Mouse (Mus musculus) embryo, embryonic 10.5 days (tissue): ENCODE data around the gene Ces4a.
"Not testable (repeated sequence)": the region's sequence is repeated elsewhere in the genome, so short reads cannot be mapped to it uniquely, and the experiment has no call there.

Experiments used
- DNase-seq: peaks from one replicate; pipeline ENCODE4 v3.0.0-alpha.2; 2015; ENCODE audit warnings: low spot score

The Ces4a gene

DNA sequence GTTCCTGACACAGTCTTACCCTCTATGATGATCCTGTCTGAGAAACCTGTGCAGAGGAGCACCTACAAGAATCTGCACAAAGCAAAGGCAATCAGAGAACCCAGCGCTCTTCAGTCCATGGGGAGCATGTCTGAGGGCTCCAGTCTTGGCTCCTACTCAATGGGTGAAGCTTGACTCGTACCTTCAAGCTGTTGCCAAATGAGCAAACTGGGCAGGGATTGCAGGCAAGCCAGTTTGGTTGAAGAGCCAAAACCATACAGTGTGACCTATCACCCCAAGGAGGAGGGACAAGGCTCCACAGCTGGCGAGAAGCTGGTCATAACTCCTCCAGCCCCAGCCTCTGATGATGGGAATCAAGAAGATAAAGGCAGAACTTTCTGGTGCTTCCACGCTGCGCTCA lies at the start of gene Ces4a:
TSS of gene Ces4a (plus strand) at position 292 of the 400 bp plus-strand sequence.
- no peak for DNase-seq

DNA sequence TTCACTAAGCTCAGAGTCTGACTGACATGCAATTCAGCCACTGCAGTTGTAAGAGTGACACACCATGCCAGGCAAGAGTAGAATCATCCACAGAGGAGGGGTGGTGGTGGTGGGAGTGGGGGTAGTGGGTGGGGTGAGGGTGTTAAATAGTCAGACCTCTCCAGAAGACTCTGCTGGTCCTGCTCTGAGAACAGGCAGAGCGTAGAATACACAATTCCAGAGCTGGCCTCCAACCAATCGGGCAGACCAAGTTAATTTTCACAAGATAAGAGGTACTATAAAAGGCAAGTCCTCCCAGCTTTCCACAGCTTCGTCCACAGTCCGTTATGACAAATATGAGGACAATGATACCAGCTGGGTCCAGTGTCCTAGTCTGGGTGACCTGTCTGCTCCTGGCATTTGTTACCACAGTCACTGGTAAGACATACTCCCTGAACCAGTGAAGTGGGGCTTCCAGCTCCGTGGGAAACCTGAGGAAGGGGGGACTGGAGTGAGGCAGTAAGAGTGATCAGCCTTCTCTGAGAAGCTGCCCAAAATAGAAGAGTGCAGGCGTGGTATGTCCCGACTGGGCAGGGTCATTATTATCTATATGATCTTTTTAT lies 48.0 kb upstream of the Ces4a start, which contains the start of gene Ces3b:
TSS of gene Ces3b (plus strand) at position 305 of the 602 bp plus-strand sequence.
- DNase-seq: no peak

DNA sequence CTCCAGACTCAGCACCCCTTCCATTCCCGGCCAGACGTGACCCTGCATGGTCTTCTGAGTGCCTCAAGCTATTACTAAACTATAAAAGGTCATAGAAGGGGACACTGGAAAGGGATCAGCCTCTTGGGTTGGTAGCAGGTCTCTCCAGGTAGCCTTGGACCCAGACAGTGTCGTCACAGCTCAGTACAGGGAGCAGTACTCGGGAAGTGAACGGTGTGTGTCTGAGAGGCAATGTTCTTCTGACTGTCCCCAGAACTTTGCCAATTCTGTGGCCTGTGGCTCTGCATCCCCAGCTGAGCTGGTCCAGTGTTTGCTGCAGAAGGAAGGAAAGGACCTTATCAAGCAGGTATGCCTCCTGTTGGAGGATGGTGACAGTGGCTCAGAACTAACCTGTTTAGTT lies 43.4 kb upstream of the Ces4a start:
- DNase-seq: not testable (repeated sequence)

DNA sequence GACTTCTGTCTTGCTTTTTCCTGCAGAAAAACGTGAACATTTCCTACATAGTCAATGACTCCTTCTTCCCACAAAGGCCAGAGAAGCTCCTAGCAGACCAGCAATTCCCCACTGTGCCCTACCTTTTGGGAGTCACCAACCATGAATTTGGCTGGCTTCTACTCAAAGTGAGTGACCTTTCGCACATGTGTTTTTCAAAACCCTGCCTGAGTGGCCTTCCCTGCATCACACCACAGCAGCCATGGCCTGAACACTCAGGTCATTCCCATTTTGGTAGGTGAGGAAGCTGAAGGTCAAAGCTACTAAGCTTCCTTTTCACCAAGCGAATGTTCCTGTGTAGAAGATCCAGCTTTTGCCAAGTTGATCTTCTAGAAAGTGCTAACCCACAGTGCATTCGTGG lies 43.0 kb upstream of the Ces4a start:
- no peak for DNase-seq

DNA sequence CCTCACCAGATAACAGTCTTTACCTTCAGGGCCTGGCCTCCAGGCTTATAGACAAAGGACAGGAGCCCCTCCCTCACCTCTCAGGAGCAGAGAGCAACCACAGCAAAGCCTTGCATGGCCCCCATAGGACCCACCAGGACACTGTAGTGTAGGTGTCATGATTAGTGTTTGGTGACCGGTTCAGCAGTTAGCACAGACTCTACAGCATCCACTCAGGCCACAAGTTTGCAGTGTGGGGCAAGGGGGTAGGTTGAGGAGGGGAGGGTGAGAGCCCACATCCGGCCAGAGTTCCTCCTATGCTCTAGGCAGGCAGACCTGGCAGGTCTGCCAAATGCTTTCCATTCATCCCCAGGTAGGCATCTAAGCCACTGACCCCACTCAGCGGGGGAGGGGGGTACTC lies 37.6 kb upstream of the Ces4a start:
- DNase-seq: no peak

DNA sequence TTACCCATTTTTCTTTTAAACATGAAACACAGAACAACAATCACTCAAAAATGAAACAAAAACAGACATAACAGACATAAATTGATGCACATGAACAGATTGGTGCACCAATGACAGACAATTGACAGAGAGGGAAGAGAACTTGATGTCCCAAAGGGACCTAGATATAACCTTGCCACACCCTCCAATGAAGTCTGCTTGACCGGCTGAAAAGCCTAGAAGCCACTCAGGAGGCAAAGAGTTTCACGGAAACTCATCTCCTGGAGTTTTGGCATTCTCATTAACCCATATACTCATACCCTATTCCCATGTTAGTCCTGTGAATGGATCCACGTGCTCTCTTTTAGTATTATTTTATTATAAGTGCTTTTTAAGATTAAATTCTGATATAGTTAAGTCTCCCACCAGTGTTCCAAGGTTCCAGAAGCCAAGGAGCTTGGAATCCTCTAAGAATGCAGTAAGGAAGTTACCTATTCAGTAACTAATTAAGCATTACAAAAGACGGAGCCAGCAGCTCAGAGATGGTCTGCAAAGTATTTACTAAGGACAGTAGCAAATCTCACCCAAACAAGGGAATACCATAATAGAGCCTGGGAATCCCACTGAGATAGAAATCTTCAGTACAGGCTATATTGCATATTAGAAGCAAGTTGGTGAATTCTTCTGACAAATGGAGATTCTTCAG lies 29.4 kb upstream of the Ces4a start:
- DNase-seq: not testable (repeated sequence)

DNA sequence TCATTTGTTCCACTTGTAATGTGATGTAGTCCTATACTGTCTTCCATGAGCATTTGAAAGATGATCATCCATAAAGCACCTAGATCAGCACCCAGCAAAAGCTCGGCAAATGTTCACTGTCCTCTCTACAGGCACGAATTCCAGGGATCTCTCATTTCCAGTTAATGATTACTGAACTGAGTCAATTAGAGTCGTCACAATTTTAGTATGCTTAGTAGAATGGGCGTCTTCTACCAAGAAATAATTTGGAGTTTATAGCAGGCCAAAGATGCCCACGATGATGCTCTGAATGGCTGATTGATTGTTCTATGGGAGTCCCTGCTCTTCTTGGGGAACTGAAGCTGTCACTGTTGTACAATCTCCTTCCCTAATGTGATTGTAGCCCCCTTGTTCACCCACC lies 27.9 kb upstream of the Ces4a start:
- not testable (repeated sequence) for DNase-seq

DNA sequence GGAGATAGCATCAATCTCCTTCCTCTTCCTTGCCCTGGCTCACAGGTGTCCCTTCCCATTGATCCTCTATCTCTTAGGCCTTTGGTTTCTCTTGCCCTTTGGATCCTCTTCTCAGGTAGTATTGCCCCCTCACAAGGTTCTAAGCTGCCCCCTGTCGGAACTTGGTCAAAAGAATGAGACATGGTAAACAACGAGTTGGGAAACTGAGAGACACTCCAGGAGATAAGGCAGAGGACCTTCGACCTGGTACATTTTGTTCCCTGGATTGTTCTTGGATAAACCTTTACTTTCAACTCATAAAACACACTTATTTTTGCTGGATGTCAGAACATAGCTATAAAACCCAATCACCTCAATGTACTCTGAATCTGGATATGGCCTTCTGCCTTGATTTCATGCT lies 27.4 kb upstream of the Ces4a start:
- DNase-seq: no peak

DNA sequence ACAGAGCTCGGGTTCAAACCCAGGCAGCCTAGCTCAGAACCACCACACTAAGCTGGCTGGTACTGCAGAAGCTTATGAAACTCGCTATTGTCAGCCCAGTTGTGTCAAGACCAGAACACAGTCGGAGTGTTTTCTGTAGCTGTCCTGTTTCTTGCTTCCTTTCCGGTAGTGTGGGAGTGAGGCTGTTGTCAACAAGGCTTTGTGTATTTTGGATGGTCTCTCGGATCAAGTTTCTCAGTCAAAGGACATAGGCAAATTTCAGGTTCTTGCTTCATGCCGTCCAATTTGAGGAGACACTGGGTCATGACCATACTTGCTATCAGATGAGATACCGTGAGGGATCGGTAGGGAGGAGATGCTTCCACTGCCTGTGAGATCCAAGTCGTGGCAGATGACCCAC lies 1.7 kb upstream of the Ces4a start:
- no peak for DNase-seq

DNA sequence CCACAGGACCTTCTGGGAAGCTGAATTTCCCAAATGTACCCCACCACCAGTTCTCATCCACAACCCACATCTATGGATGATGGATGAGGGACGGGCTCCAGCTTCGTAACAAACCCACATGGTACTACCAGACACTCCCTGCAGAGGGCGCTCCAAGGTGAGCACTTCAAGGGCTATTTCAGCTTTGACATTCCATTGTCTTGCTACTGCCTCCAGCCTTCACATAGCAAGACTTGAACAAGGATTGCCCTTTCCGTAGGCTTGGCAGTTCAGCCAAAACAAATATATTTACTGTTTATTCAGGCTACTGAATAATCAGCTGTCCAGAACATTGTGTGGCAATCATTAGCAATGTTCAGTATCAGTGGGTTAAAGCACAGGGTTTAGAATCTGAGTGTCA lies 6.8 kb downstream of the Ces4a start:
- peak; percentile 60 for DNase-seq

DNA sequence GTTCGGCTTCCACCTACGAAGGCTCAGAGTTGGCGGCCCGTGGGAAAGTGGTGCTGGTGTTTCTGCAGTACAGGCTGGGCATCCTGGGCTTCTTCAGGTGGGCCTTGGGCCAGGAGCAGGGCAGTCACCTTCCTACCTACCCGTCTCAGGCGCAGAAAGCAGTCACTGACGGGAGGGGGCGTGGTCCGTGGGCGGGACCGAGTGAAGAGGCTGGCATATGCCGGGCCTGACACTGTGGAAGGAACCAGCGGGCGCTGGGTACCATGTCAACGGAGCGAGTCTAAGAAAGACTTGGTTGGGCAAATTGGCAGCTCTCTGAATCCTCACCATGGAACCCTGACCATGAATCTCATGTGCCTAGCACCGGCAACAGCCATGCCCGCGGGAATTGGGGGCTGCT lies 10.8 kb downstream of the Ces4a start:
- no peak for DNase-seq

DNA sequence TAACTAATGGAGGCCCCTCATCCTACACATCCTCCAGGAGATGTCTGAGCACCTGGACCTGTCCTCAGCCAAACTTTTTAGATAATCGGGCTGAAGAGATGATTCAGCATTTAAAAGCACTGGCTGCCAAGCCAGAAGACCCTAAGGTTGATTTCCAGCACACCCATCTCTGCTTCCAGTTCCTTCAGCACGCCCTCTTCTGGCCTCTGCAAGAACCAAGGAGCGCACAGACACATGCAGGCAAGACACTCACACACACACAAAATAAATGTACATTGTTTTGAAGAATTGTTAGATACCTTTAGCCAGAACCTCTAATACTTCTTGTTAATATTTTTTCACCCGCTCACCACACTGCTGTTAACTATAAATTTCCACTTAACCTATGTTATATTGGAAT lies 20.1 kb downstream of the Ces4a start:
- DNase-seq: no peak

DNA sequence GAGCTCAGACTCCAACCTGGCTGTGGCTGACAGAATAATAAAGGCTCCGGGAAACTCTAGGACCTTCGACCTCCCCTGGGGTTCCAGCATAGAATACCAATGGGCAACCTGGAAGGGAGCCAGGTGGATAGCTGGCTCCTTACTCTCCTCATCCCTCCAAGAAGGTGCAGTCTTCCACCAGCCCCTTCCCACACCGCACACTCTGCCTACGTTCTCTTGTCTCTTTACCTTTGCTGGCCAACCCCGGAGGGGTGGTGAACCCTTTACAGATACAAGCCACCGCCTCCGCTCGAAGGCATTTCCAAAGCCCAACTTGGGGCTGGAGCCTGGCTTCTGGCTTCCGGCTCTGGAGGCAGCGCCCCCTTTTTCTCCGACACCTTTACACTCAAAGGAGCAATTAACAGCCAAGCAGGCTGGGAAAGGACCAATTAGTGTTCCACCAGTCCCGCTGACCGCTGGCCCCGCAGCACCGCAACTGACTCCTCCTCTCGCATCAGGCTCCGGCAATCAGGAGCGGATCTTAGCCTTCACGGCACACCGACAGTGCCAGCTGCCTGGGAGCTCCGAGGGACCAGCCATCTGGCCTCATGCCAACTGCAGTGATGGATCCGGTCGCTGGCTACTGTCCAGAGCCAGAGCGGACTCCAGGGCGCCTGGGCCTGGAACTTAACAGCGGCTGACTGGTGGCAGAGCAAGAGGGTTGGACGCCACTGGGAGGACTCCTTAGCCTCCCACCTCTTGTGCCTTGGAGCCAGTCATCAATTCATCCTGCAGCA lies 21.2 kb downstream of the Ces4a start:
- peak; percentile 65 for DNase-seq

DNA sequence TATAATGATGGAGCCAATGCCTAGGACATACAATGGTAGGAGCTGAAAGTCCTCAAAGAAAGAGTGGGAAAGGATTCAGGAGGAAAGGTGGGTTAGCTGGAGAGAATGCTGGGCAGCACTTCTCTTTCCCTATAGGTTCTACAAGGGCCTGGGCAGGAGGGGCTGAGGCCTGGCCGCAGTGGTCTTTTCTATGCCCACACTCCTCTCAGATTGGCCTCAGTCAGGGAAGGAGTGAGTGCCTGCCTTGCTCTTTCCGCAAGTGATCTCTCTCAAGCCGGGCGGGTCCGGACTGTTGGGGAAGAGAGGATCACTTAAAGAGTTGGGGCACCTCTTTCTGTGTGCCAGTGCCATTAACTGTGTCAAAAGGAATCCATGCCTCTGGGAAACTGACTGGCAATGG lies 22.7 kb downstream of the Ces4a start:
- DNase-seq: no peak

DNA sequence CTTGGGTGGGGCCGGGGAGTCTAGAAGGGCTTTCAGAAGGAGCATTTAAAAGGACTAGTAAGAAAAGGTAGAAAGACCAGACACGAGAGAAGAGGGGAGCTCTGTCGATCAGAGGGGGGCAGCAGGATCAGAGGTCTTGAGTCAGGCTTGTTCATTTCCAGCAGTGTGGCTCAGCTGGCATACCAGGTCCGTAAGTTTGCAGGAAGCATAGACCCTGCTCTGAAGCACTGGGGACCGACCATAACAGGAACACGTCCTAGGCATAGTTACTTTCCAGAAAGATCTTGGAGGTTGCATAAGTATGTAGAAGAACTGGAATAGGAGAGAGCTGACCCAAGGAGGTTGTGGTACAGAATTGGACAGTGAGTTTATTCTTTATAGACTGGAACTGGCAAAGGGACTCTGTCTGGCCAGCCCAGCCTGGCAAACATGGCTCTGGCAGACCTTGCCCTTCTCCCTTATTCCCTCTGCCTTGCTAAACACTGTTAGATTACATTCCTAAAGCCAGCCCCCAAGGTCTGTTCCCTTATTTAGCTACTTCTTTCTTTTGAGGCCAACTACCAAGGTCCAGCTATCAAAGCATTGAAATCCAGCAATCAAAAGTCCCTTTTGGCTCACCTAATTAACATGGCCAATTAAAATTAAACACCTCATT lies 23.6 kb downstream of the Ces4a start:
- DNase-seq: no peak

DNA sequence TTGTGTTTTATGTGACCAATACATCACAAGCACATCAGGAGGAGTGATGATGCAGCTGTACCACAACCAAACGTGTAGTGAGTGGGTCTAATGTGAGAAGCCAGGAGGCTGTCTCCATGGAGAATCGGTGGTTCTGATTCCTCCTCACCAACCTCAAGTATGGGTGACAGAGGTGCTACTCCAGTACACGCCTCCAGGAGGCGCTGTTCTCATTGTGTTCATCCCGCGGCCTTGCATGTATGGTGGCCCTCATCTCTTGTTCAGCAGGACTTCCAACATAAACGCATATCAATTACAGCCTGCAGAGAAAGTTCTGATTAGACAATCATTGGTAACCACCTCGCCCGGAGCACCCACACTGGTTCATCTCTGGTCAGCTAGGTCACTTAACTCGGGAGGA lies 26.0 kb downstream of the Ces4a start:
- peak; percentile 66 for DNase-seq

DNA sequence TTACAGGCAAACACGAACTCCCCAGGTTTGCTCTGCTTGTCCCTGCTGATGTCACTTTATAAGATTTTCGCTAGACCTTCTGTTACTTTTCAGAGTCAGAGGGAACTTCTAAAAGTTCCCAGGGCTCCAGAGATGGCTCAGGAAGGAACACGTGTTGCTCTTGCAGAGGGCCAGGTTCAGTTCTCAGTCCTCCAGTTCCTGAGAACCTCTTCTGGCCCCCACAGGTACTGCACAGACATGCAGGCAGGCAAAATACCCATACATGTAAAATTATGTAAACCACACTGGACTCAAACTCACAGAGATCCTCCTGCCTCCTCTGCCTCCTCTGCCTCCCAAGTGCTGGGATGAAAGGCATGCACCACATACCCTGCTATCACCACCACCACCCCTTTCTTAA lies 26.5 kb downstream of the Ces4a start:
- no peak for DNase-seq

DNA sequence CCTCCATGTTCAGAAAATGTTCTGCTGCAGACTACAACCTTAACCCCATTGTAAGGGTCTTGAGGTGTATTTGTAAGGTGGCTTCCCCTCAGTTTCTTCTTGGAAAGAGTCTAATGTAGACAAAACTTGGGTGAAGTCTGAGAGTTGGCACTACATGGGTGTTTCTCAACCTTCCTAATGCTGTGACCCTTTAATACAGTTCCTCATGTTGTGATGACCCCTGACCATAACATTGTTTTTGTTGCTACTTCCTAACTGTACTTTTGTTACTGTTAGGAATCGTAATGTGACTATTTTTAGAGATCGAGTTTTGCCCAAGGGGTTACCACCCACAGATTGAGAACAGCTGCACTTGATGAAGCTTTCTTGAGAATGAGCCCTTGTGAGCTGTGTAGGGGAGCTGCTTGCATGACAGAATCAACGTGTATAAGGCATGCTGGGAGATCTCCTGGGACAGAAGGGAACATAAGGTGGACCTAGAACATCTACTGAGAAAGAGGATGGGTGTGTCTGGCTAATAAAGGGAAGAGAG lies 29.6 kb downstream of the Ces4a start:
- no peak for DNase-seq

DNA sequence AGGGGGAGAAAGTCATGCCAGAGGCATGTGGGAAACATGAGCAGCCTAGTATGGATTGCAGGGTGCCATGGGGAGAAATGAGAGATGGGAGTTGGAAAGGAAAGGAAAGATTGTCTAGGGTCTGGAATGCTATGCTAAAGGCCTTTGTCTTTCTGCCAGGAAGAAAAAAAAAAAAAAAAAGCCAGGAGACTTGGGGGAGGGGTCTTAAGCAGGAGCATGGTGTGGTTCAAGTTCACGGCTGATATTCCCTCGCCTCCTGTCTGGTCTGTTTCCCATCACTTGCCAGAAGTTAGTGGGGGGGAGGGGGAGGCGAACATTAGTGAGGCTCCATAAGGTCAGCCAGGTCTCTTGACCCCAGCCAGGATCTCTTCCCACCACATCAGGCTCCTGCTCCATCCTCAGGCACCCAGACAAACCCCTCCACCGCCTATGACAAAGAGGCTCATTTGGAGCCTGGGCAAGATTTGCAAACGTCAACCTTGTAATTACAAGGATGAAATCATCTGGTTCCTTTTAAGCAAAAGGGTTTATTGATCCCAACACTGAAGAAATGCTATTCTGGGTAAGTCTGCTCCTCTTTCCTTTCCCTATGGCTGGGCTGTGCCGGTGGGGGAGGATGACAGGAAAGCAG lies 32.8 kb downstream of the Ces4a start:
- DNase-seq: peak; percentile 59

DNA sequence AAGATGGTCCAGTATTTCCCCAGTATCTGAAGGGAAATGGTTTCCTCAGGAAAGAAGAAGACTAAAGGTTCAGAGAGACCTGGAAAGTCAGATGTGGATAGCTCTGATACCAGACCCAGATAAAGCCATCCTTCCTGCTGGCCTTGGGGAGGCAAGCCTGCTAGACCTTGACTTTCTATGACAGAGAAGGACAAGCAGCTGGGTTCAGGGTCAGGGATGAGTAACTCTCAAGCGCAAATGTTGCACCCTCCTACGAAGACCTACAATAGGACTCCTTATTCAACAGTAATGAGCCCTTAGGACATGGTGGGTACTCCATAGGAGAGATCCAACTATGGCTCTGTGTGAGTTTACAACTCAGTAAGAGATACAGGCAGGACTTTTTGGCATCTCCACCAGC lies 33.6 kb downstream of the Ces4a start:
- DNase-seq: no peak

DNA sequence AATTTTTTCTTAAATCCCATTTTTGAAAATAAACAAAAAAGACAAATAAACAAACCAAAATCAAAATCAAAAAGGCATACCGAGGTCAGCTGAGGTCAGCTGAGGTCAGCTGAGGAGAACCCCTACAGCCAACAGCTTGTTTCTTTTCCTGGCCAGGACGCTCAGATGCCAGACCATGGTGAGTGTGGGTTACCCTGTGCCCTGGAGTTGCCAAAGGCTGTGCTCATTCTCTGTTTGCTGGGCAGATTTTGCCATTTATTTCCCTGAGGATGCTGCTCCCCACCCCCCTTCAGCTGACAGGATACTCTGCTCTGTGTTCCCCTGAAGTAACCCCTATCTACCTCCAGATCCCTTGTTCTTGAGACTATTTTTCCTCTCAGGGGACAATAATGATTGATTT lies 35.5 kb downstream of the Ces4a start:
- no peak for DNase-seq

DNA sequence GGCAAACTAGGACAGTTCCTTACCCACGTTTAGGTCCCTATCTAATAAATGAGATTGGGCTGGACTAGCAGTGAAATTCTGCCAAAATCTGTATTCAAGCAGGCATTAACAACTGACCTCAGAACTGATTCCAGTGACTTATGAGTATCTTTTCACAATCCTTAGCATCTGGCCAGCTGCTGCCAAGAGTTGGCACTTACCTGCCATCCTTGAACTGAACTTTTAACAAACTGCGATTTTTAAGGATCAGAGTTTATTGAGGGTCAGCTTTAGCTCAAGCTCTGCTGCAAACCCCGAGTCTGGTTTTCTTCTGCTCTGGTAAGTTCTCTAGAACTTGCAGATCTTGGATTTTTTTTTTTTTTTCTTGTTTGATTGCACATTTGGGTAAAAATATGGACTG lies 38.0 kb downstream of the Ces4a start:
- no peak for DNase-seq
